Mouse (Mus musculus) ES-E14 (cell line): ENCODE measurements around the gene Nob1. TPM values are rescaled to one million over a fixed set of nuclear protein-coding genes. Genes with fewer than 3 reads are reported as not detected.

Experiments used
- DNase-seq: peaks from one replicate; pipeline ENCODE4 v3.0.0-alpha.2; 2013; ENCODE audit warnings: low read depth, low spot score
- H3K27ac ChIP-seq: 2 replicates; pipeline ENCODE4 v1.5.1; 2012; ENCODE audit warnings: low read depth, mild to moderate bottlenecking, low read length, moderate library complexity, mixed read lengths; ENCODE audit not compliant: poor library complexity, insufficient read depth, severe bottlenecking
- H3K36me3 ChIP-seq: 2 replicates; pipeline ENCODE4 v1.6.1; 2012; ENCODE audit warnings: mild to moderate bottlenecking, low read length, moderate library complexity, mixed read lengths; ENCODE audit not compliant: control insufficient read depth, poor library complexity, insufficient read depth, severe bottlenecking
- H3K4me1 ChIP-seq, 2 experiments: fragments of 150-350 bp in 1 of 2; sonication (generic) in 1 of 2; 2 replicates each; pipeline ENCODE4 v1.6.1; 2012; ENCODE audit warnings: low read length in 2 of 2, mild to moderate bottlenecking in 1 of 2, mixed read lengths in 1 of 2; ENCODE audit not compliant: control insufficient read depth in 2 of 2, insufficient read depth in 2 of 2, poor library complexity in 1 of 2
- H3K4me3 ChIP-seq, 2 experiments: fragments of 150-350 bp in 1 of 2; sonication (generic) in 1 of 2; 2 replicates each; pipeline ENCODE4 v1.5.1; 2012; ENCODE audit warnings: low read length in 2 of 2, low read depth in 1 of 2, mild to moderate bottlenecking in 1 of 2, mixed read lengths in 1 of 2; ENCODE audit not compliant: insufficient read depth in 1 of 2, poor library complexity in 1 of 2, severe bottlenecking in 1 of 2
- H3K9ac ChIP-seq: 2 replicates; pipeline ENCODE4 v1.6.1; 2012; ENCODE audit warnings: low read depth, mild to moderate bottlenecking, low read length, mixed read lengths; ENCODE audit not compliant: poor library complexity, insufficient read depth, severe bottlenecking
- H3K9me3 ChIP-seq: fragments of 150-350 bp; sonication (generic); 2 replicates; pipeline ENCODE4 v1.6.1; 2012; ENCODE audit warnings: low read depth, mild to moderate bottlenecking, low read length; ENCODE audit not compliant: control insufficient read depth, insufficient read depth
- CHD2 ChIP-seq: IDR thresholded peaks from 2 replicates; pipeline ENCODE4 v1.6.1; 2014; ENCODE audit warnings: mild to moderate bottlenecking, low read depth, low read length, inconsistent platforms
- HCFC1 ChIP-seq: IDR thresholded peaks from 2 replicates; pipeline ENCODE4 v1.6.1; 2012; ENCODE audit warnings: low read length, inconsistent platforms, borderline replicate concordance; ENCODE audit not compliant: insufficient read depth
- MAFK ChIP-seq: IDR thresholded peaks from 2 replicates; pipeline ENCODE4 v1.6.1; 2014; ENCODE audit warnings: mild to moderate bottlenecking, low read depth, low read length, inconsistent platforms; ENCODE audit not compliant: insufficient read depth
- ZC3H11A ChIP-seq: IDR thresholded peaks from 2 replicates; pipeline ENCODE4 v1.6.1; 2012; ENCODE audit warnings: low read depth, mild to moderate bottlenecking, inconsistent platforms, low read length, borderline replicate concordance
- ZNF384 ChIP-seq: IDR thresholded peaks from 2 replicates; pipeline ENCODE4 v1.6.1; 2012; ENCODE audit warnings: low read depth, low read length, inconsistent platforms
- in situ Hi-C, 2 experiments: fragments of 600-800 bp; cut with MboI; formaldehyde crosslinking; loops; one replicate each; pipeline ENCODE4 v1.15.1; 2025; ENCODE audit warnings: low sequenced_read_pairs in 2 of 2, inconsistent platforms in 1 of 2; ENCODE audit not compliant: unreplicated experiment in 2 of 2
- total RNA-seq: library from RNA; depleted of rRNA; stranded (reverse); fragments of 300-350 nt; gene quantifications from 2 replicates; pipeline ENCODE4 v1.2.3, GENCODE M21; 2012

The Nob1 gene
- total RNA-seq, 1 experiment: 81.8 TPM

DNA sequence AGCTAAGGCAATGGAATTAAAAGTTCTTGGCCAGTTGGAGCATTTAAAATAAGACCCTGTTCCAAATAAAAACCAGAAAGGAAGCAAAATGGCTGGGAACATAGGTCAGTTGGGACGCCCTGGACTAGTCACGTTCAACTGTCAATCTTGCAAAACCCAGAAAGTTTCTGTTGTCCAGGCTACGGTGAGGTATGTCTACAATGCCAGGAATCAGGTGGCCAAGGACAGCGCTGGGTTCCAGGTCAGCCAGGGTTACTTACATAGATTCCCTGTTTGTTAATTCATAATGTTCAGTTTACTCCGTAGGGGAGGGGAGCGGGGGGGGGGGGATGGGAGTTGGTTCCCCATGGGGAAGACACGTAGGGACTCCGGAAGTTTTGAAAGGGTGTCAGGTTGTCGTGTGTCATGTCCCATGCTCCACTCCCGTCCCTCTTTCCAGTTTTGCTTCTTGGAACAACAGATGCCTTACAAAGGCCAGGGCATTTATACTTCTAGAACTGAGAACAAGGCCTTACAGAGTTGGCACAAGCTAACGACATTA lies 10.6 kb upstream of the Nob1 start:
- Histone ChIP-seq H3K9ac (peak overlapping the region; percentile 81), H3K9me3 (no peaks in the 10 kb centered on the region), H3K27ac (no peak overlapping the region; the same call in 1 of the 2 replicates), H3K4me3 (peak overlapping the region; percentile 81 to 94), H3K36me3 (no peaks in the 10 kb centered on the region), H3K4me1 (peaks cover 4 to 6% of the 10 kb centered on the region in 2 experiments; a peak in 2 of 4 replicates)
- no peak for DNase-seq
- in situ Hi-C loops: no loop called here
- TF ChIP-seq CHD2: no peak
- TF ChIP-seq MAFK: no peak
- TF ChIP-seq ZC3H11A: no peak
- TF ChIP-seq HCFC1: no peak
- no peak for TF ChIP-seq ZNF384

DNA sequence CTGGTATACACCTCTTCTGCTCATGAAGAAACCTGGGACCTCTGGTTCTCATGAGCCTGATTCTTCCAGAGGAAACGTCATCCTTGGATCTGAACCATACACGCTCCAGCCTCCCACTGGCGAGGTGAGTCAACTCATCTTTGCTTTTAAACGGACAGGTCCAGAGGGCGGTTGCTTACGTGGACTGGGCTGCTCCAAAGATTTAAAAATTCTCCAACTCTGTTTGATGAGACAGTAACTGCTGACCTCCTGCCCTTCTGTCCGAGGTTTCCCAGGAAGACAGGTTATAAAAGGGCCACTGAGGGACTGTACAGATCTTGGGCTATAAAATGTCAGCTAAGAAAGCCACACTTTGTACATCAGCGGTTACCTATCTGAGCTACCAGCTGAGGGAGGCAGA lies 6.0 kb upstream of the Nob1 start:
- Histone ChIP-seq H3K9ac (no peak overlapping the region), H3K9me3 (no peaks in the 10 kb centered on the region), H3K4me1 (peaks cover 0 to 4% of the 10 kb centered on the region in 2 experiments; a peak in 1 of 4 replicates), H3K27ac (no peak overlapping the region), H3K4me3 (no peak overlapping the region), H3K36me3 (no peaks in the 10 kb centered on the region)
- no peak for TF ChIP-seq ZC3H11A
- TF ChIP-seq HCFC1: no peak
- no peak for TF ChIP-seq CHD2
- no peak for TF ChIP-seq MAFK
- TF ChIP-seq ZNF384: no peak
- no peak for DNase-seq
- in situ Hi-C loops: no loop called here

DNA sequence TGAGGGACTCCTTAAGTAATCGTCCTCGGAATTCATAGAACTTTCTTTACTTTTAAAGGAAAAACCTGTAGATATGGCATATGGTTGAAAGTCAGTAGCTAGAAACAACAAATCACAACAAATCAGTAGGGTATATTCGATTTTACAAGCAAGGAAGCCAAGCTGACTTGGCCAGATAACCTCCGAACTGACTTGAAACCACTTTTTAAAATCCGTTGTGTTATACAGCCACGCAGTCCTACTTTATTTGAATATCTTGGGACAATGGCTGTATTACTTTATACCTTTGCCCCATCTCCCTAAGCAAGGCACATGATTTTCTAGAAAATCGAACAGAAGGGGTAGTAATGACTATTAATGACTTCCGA lies 363 bp upstream of the Nob1 start:
- Histone ChIP-seq H3K36me3 (peaks cover 24% of the 10 kb centered on the region), H3K4me3 (peak overlapping the region in 1 of 2 experiments; percentile 83; a peak in 2 of 4 replicates), H3K9ac (no peak overlapping the region), H3K9me3 (no peaks in the 10 kb centered on the region), H3K27ac (no peak overlapping the region), H3K4me1 (peaks cover 2 to 7% of the 10 kb centered on the region in 2 experiments; a peak in 3 of 4 replicates)
- TF ChIP-seq ZC3H11A: no peak
- no peak for DNase-seq
- in situ Hi-C loops: no loop called here

DNA sequence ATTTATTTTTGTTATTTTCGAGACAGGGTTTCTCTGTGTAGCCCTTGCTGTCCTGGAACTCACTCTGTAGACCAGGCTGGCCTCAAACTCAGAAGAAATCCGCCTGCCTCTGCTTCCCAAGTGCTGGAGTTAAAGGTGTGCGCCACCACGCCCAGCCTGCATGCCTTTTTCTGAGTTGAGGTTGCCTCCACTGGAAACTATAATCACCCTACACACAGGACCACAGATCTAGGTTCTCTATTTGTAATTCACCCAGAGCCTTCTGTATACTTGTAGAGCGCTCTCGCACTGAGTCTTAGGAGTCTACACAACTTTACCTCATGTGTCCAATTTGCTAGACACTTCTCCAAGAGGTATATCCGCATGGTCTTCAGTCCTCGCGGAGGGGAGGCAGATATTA lies 675 bp downstream of the Nob1 start:
- TF ChIP-seq ZC3H11A: no peak
- no peak for TF ChIP-seq ZNF384
- TF ChIP-seq MAFK: no peak
- TF ChIP-seq CHD2: no peak
- TF ChIP-seq HCFC1: no peak
- peak overlapping the region; percentile 98 for H3K9ac ChIP-seq
- no peak overlapping the region; the same call in 1 of the 2 replicates for H3K27ac ChIP-seq
- peaks cover 2 to 7% of the 10 kb centered on the region in 2 experiments; a peak in 3 of 4 replicates for H3K4me1 ChIP-seq
- H3K9me3 ChIP-seq: no peaks in the 10 kb centered on the region
- peak overlapping the region; percentile 83 to 89 for H3K4me3 ChIP-seq
- in situ Hi-C loops: no loop called here
- no peak for DNase-seq
- H3K36me3 ChIP-seq: peaks cover 33% of the 10 kb centered on the region

DNA sequence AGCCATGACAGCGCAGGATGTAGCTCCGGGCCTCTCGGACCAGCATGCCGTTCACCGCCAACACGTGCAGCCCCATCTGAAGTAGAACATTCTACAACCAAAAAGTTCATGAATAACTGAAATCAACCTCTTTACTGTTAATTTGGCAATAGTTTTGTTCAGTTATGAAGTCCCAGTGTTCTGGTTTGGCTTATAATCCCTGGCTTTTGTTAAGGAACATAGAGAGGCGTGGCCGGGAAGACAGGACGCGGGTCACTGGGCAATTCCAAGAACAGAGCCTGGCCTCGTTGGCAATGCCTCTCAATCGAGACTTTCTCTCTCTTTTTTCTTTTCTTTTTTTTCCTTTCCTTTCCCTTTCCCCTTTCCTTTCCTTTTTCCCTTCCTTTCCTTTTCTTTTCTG lies 7.8 kb downstream of the Nob1 start:
- TF ChIP-seq ZC3H11A (no peak), CHD2 (no peak), MAFK (no peak), HCFC1 (no peak), ZNF384 (no peak)
- DNase-seq: no peak
- peaks cover 79% of the 10 kb centered on the region for H3K36me3 ChIP-seq
- H3K4me1 ChIP-seq: peaks cover 0 to 24% of the 10 kb centered on the region in 2 experiments; a peak in 2 of 4 replicates
- in situ Hi-C loops: no loop called here
- H3K27ac ChIP-seq: no peak overlapping the region
- H3K9me3 ChIP-seq: no peaks in the 10 kb centered on the region
- no peak overlapping the region for H3K9ac ChIP-seq
- H3K4me3 ChIP-seq: no peak overlapping the region
